9 mouse cellular contexts compared by ENCODE assay signal in genomic region chr9:21469032-21470024, GRCm38 (mm10). TPM values are rescaled to one million over a fixed set of nuclear protein-coding genes. Genes with fewer than 3 reads are reported as not detected.
DNase-seq lines count a peak whose midpoint lies in the region; ATAC-seq and TF ChIP-seq lines count a peak whose summit lies in the region.
"Had no signal": no experiment of that assay in that cellular context is flagged by ENCODE, and none has a peak within 500 bp of the region (broad histone marks: within the 10 kb centered on the region; RNA-seq: fewer than 3 reads in every experiment).

No protein-coding gene starts in this region.

- H3K4me2 ChIP-seq in hindbrain, embryonic 15.5 days, result no peak overlapping the region
- no peak overlapping the region for H3K4me2 ChIP-seq in hindbrain, embryonic 12.5 days (replicated peaks)
- H3K4me2 ChIP-seq: midbrain, embryonic 12.5 days had no signal

- 89% methylated on average over 20 of the region's 20 CpGs for WGBS in hindbrain, embryonic 15.5 days
- WGBS in hindbrain, embryonic 12.5 days, result 88% methylated on average over 20 of the region's 20 CpGs

- intact Hi-C loops in heart, postnatal 10 days (cut with DNase I), result loop anchor here (2.0 kb wide), 2 partner anchors 59 to 103 kb away; partner anchors contain the start of genes Ilf3 and Qtrt1
- intact Hi-C loops in left cerebral cortex, postnatal 25 days (cut with DNase I), result loop anchor here (1.0 to 5.0 kb wide), 2 partner anchors 57 to 103 kb away; partner anchors contain the start of gene Qtrt1

- DNase-seq in brain, embryonic 14.5 days (ENCODE audit: low read depth), result peak; percentile 28
- DNase-seq in heart, postnatal 10 days, result peak; percentile 60 to 75
- peak; percentile 45 to 61 for DNase-seq in left cerebral cortex, postnatal 25 days (ENCODE audit: low spot score in 2 of 2)
- peak; percentile 79 for DNase-seq in thymus, postnatal 4 days

- H3K36me3 ChIP-seq in hindbrain, embryonic 15.5 days, result peaks cover 66% of the 10 kb centered on the region
- peaks cover 71% of the 10 kb centered on the region for H3K36me3 ChIP-seq in hindbrain, embryonic 12.5 days
- H3K36me3 ChIP-seq in ES-Bruce4 (ENCODE audit: control insufficient read depth, insufficient read depth, low read length, poor library complexity, severe bottlenecking), result peaks cover 24% of the 10 kb centered on the region

- H3K4me1 ChIP-seq in hindbrain, embryonic 15.5 days (replicated peaks), result no peaks in the 10 kb centered on the region
- H3K4me1 ChIP-seq in hindbrain, embryonic 12.5 days, result no peaks in the 10 kb centered on the region
- no peaks in the 10 kb centered on the region for H3K4me1 ChIP-seq in ES-Bruce4 (ENCODE audit: control insufficient read depth, insufficient read depth, low read length)
- H3K4me1 ChIP-seq: midbrain, embryonic 12.5 days had no signal

- H3K9me3 ChIP-seq in hindbrain, embryonic 15.5 days, result no peaks in the 10 kb centered on the region
- no peaks in the 10 kb centered on the region for H3K9me3 ChIP-seq in hindbrain, embryonic 12.5 days (replicated peaks)
- no peaks in the 10 kb centered on the region for H3K9me3 ChIP-seq in ES-Bruce4 (replicated peaks; ENCODE audit: control insufficient read depth, insufficient read depth, low read length, poor library complexity, severe bottlenecking)
- H3K9me3 ChIP-seq: midbrain, embryonic 12.5 days had no signal

- no peaks in the 10 kb centered on the region for H3K27me3 ChIP-seq in hindbrain, embryonic 15.5 days
- H3K27me3 ChIP-seq in hindbrain, embryonic 12.5 days, result no peaks in the 10 kb centered on the region
- no peaks in the 10 kb centered on the region for H3K27me3 ChIP-seq in ES-Bruce4 (ENCODE audit: control insufficient read depth, insufficient read depth, low read length, poor library complexity, severe bottlenecking)
- H3K27me3 ChIP-seq: midbrain, embryonic 12.5 days had no signal

- H3K27ac ChIP-seq in hindbrain, embryonic 15.5 days (replicated peaks), result no peak overlapping the region
- H3K27ac ChIP-seq in hindbrain, embryonic 12.5 days, result no peak overlapping the region
- no peak overlapping the region for H3K27ac ChIP-seq in ES-Bruce4 (ENCODE audit: insufficient read depth, low read length)
- H3K27ac ChIP-seq: midbrain, embryonic 12.5 days had no signal

- no peak overlapping the region for H3K4me3 ChIP-seq in hindbrain, embryonic 15.5 days
- H3K4me3 ChIP-seq in hindbrain, embryonic 12.5 days, result no peak overlapping the region
- H3K4me3 ChIP-seq in ES-Bruce4 (ENCODE audit: low read depth, low read length), result no peak overlapping the region
- H3K4me3 ChIP-seq: midbrain, embryonic 12.5 days had no signal

- TF ChIP-seq CTCF in ES-Bruce4 (IDR thresholded peaks at IDR 0.05; ENCODE audit: low read depth, low read length), result peak; percentile 56
- TF ChIP-seq CTCF in brain, embryonic 14.5 days (IDR thresholded peaks at IDR 0.05; ENCODE audit: borderline replicate concordance, extremely low read depth, insufficient read depth, insufficient read length), result peak; percentile 49; the same call in 1 of the 2 replicates

- H3K9ac ChIP-seq in hindbrain, embryonic 15.5 days, result no peak overlapping the region
- no peak overlapping the region for H3K9ac ChIP-seq in hindbrain, embryonic 12.5 days
- H3K9ac ChIP-seq in ES-Bruce4 (ENCODE audit: low read depth, poor library complexity, severe bottlenecking), result no peak overlapping the region
- H3K9ac ChIP-seq: midbrain, embryonic 12.5 days had no signal

- TF ChIP-seq POLR2A in ES-Bruce4 (IDR thresholded peaks at IDR 0.05; ENCODE audit: insufficient read depth, low read length), result no peak
- TF ChIP-seq POLR2A in brain, embryonic 14.5 days (IDR thresholded peaks at IDR 0.05; ENCODE audit: borderline replicate concordance, extremely low read depth, insufficient read depth, insufficient read length, poor library complexity, severe bottlenecking), result no peak

- peak; percentile 34; the same call in 1 of the 2 replicates for ATAC-seq in hindbrain, embryonic 15.5 days (ENCODE audit: low FRiP score, low read depth)
- no peak for ATAC-seq in hindbrain, embryonic 12.5 days (ENCODE audit: low FRiP score)
- ATAC-seq in monocyte, adult 5-6 weeks (replicated peaks; ENCODE audit: insufficient number of reproducible peaks, low FRiP score, low TSS enrichment, poor library complexity, severe bottlenecking), result peak; percentile 75

- no peak for TF ChIP-seq EP300 in ES-Bruce4 (IDR thresholded peaks at IDR 0.05; ENCODE audit: insufficient read depth, low read depth, low read length)

RNA-seq across cellular contexts. Expression of gene Tmed1, which starts 40.7 kb away (rescaled TPM):
- 58.7 and 62.9 TPM in 2 replicates for polyA plus RNA-seq in hindbrain, embryonic 15.5 days (2015; fragmentation: Nextera tagmentation; extraction: Ambion mirVana)
- 80.4 and 81.9 TPM in 2 replicates for polyA plus RNA-seq in hindbrain, embryonic 12.5 days (2016; fragmentation: Nextera tagmentation; extraction: Ambion mirVana)
- polyA plus RNA-seq in ES-Bruce4 (2011; ENCODE audit: insufficient read depth, insufficient read length, low read depth, missing spikeins), result 28.0 and 29.2 TPM in 2 replicates
- 40.8 and 49.2 TPM in 2 replicates for polyA plus RNA-seq in brain, embryonic 14.5 days (2012; rRNA removed)
- total RNA-seq in heart, postnatal 10 days (2021), result 10 to 100 TPM; 44.8 to 46.7 TPM
- 10 to 100 TPM; 14.3 to 15.6 TPM for total RNA-seq in left cerebral cortex, postnatal 25 days (2021)
- total RNA-seq in monocyte, adult 5-6 weeks (2017), result 3.2 to 6.6 TPM (median 6.3 TPM) in 3 replicates

RNA-seq across cellular contexts. Expression of gene Dnm2, which starts 44.6 kb away (rescaled TPM):
- polyA plus RNA-seq in hindbrain, embryonic 15.5 days (2015; fragmentation: Nextera tagmentation; extraction: Ambion mirVana), result 65.0 and 73.1 TPM in 2 replicates
- 81.0 and 83.9 TPM in 2 replicates for polyA plus RNA-seq in hindbrain, embryonic 12.5 days (2016; fragmentation: Nextera tagmentation; extraction: Ambion mirVana)
- polyA plus RNA-seq in ES-Bruce4 (2011; ENCODE audit: insufficient read depth, insufficient read length, low read depth, missing spikeins), result 86.2 and 88.6 TPM in 2 replicates
- 79.7 and 92.2 TPM in 2 replicates for polyA plus RNA-seq in brain, embryonic 14.5 days (2012; rRNA removed)
- 10 to 100 TPM; 90.0 to 90.6 TPM for total RNA-seq in heart, postnatal 10 days (2021)
- total RNA-seq in left cerebral cortex, postnatal 25 days (2021), result 10 to 100 TPM; 55.5 to 63.4 TPM
- 178 to 219 TPM (median 197 TPM) in 3 replicates for total RNA-seq in monocyte, adult 5-6 weeks (2017)

RNA-seq across cellular contexts. Expression of gene AB124611, which starts 56.6 kb away (rescaled TPM):
- polyA plus RNA-seq in hindbrain, embryonic 15.5 days (2015; fragmentation: Nextera tagmentation; extraction: Ambion mirVana), result 2.5 and 3.1 TPM in 2 replicates
- polyA plus RNA-seq in hindbrain, embryonic 12.5 days (2016; fragmentation: Nextera tagmentation; extraction: Ambion mirVana), result 3.7 and 6.0 TPM in 2 replicates
- polyA plus RNA-seq in ES-Bruce4 (2011; ENCODE audit: insufficient read depth, insufficient read length, low read depth, missing spikeins), result not detected in 2 replicates
- polyA plus RNA-seq in brain, embryonic 14.5 days (2012; rRNA removed), result 1.00 and 1.0 TPM in 2 replicates
- 1 to 10 TPM; 1.1 to 1.5 TPM for total RNA-seq in heart, postnatal 10 days (2021)
- under 1 TPM; 0.30 to 0.66 TPM for total RNA-seq in left cerebral cortex, postnatal 25 days (2021)
- total RNA-seq in monocyte, adult 5-6 weeks (2017), result 191 to 299 TPM (median 267 TPM) in 3 replicates

RNA-seq across cellular contexts. Expression of gene Qtrt1, which starts 57.7 kb away (rescaled TPM):
- polyA plus RNA-seq in hindbrain, embryonic 15.5 days (2015; fragmentation: Nextera tagmentation; extraction: Ambion mirVana), result 53.2 and 55.8 TPM in 2 replicates
- polyA plus RNA-seq in hindbrain, embryonic 12.5 days (2016; fragmentation: Nextera tagmentation; extraction: Ambion mirVana), result 42.1 and 47.8 TPM in 2 replicates
- 40.0 and 48.2 TPM in 2 replicates for polyA plus RNA-seq in ES-Bruce4 (2011; ENCODE audit: insufficient read depth, insufficient read length, low read depth, missing spikeins)
- 81.4 and 92.1 TPM in 2 replicates for polyA plus RNA-seq in brain, embryonic 14.5 days (2012; rRNA removed)
- total RNA-seq in heart, postnatal 10 days (2021), result 10 to 100 TPM; 10.6 to 11.5 TPM
- total RNA-seq in left cerebral cortex, postnatal 25 days (2021), result 10 to 100 TPM; 22.2 to 30.7 TPM
- 7.2 to 12.8 TPM (median 7.3 TPM) in 3 replicates for total RNA-seq in monocyte, adult 5-6 weeks (2017)

Comparison
In these comparisons a context has a peak if more than half of its experiments do, and no peak if none do; other contexts are left out.
1. DNase-seq: peak in every context shown above with its lines; median percentile 79 in thymus, postnatal 4 days; 68 in heart, postnatal 10 days; 53 in left cerebral cortex, postnatal 25 days; 28 in brain, embryonic 14.5 days.